Mouse (Mus musculus): Measurements from ENCODE around the gene Olfr561. TPM values are rescaled to one million over a fixed set of nuclear protein-coding genes. Genes with fewer than 3 reads are reported as not detected.

Olfr561 gene
- not detected in 2 replicates for polyA plus RNA-seq (2015; fragmentation: Nextera tagmentation; extraction: Ambion mirVana)

GRCm38 (mm10) chr7:102770921-102771320, at the start of gene Olfr561:
Gene Olfr561 (plus strand): TSS chr7:102771221.
- 30% methylated on average over 2 of the region's 2 CpGs for WGBS (ENCODE audit: insufficient replicate concordance)
- Histone ChIP-seq H3K9ac (ENCODE audit: low read depth, low read length) (no peak within 1 kb of the TSS), H3K4me3 (ENCODE audit: low read depth, low read length) (no peak within 1 kb of the TSS), H3K4me2 (ENCODE audit: low read depth, low read length) (no peak within 1 kb of the TSS), H3K27ac (ENCODE audit: low read length) (no peak within 1 kb of the TSS), H3K27me3 (ENCODE audit: control insufficient read depth, insufficient read depth, low read depth, low read length) (no peaks in the 10 kb centered on the region), H3K36me3 (ENCODE audit: control insufficient read depth, insufficient read depth) (no peaks in the 10 kb centered on the region), H3K4me1 (ENCODE audit: control insufficient read depth, low read depth, low read length) (no peaks in the 10 kb centered on the region), H3K9me3 (replicated peaks; ENCODE audit: control insufficient read depth, low read length) (no peaks in the 10 kb centered on the region)
- ATAC-seq (ENCODE audit: low read depth), result no peak

DNA sequence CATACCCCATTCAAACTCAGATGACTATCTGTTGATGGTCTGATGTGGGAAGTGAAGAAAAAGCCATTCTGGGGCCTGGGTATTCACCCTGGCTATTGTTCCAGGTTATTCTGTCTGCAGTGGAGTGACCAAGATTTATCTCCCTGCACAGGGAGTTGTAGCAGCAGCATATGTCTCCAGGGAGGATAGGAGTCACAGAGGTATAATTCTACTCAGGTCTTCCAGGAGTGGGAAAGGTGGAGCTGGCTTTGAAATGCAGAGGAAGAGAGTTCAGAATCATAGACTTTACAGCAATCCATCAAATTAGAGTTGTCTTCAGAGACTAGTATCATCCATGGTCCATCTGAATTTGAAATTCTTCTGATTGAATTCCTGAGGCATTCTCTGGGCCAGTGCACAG, 43.6 kb upstream of the Olfr561 start, which contains the start of gene Olfr559:
TSS of gene Olfr559 (minus strand) at position 101 of the 400 bp plus-strand sequence.
- Histone ChIP-seq H3K36me3 (ENCODE audit: control insufficient read depth, insufficient read depth) (no peaks in the 10 kb centered on the region), H3K9ac (ENCODE audit: low read depth, low read length) (no peak within 1 kb of the TSS), H3K4me3 (ENCODE audit: low read depth, low read length) (no peak within 1 kb of the TSS), H3K4me2 (ENCODE audit: low read depth, low read length) (no peak within 1 kb of the TSS), H3K4me1 (ENCODE audit: control insufficient read depth, low read depth, low read length) (no peaks in the 10 kb centered on the region), H3K9me3 (replicated peaks; ENCODE audit: control insufficient read depth, low read length) (no peaks in the 10 kb centered on the region), H3K27me3 (ENCODE audit: control insufficient read depth, insufficient read depth, low read depth, low read length) (no peaks in the 10 kb centered on the region), H3K27ac (ENCODE audit: low read length) (no peak within 1 kb of the TSS)
- ATAC-seq (ENCODE audit: low read depth), result no peak

- no peaks in the 10 kb centered on the region for H3K9me3 ChIP-seq (replicated peaks; ENCODE audit: control insufficient read depth, low read length)
- no peaks in the 10 kb centered on the region for H3K36me3 ChIP-seq (ENCODE audit: control insufficient read depth, insufficient read depth)
- H3K4me1 ChIP-seq (ENCODE audit: control insufficient read depth, low read depth, low read length), result no peaks in the 10 kb centered on the region
- H3K4me3 ChIP-seq (ENCODE audit: low read depth, low read length), result no peak overlapping the region
- no peak overlapping the region for H3K9ac ChIP-seq (ENCODE audit: low read depth, low read length)
- H3K4me2 ChIP-seq (ENCODE audit: low read depth, low read length), result no peak overlapping the region
- no peak overlapping the region for H3K27ac ChIP-seq (ENCODE audit: low read length)
- H3K27me3 ChIP-seq (ENCODE audit: control insufficient read depth, insufficient read depth, low read depth, low read length), result no peaks in the 10 kb centered on the region
- no peak for ATAC-seq (ENCODE audit: low read depth)
- WGBS (ENCODE audit: insufficient replicate concordance), result 57% methylated on average over 1 of the region's 1 CpGs
These were observed 37.2 kb upstream of the Olfr561 start for GRCm38 (mm10) chr7:102733793-102734192.

DNA sequence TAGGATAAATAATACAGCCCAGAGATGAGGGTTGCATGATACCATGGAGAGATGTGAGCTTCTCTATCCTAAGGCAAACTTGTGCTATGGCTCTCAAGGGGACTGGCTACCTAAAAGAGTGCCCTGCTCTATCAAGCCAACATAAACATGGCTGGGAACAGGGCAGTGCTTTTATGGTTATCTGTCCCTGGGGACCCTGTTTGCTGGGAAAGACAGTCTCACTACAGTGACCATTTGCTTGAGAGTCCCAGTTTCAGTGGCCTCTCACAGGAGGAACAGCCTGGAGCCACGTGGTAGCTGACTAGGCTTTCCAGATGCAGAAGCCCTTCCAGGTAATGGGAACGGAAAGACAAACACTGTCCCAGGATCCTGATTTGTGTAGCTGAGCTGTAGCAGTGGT, 33.3 kb upstream of the Olfr561 start:
- Histone ChIP-seq H3K4me1 (ENCODE audit: control insufficient read depth, low read depth, low read length) (no peaks in the 10 kb centered on the region), H3K36me3 (ENCODE audit: control insufficient read depth, insufficient read depth) (no peaks in the 10 kb centered on the region), H3K4me3 (ENCODE audit: low read depth, low read length) (no peak overlapping the region), H3K27me3 (ENCODE audit: control insufficient read depth, insufficient read depth, low read depth, low read length) (no peaks in the 10 kb centered on the region), H3K9me3 (replicated peaks; ENCODE audit: control insufficient read depth, low read length) (no peaks in the 10 kb centered on the region), H3K4me2 (ENCODE audit: low read depth, low read length) (no peak overlapping the region), H3K9ac (ENCODE audit: low read depth, low read length) (no peak overlapping the region), H3K27ac (ENCODE audit: low read length) (no peak overlapping the region)
- WGBS (ENCODE audit: insufficient replicate concordance), result 36% methylated on average over 2 of the region's 2 CpGs
- ATAC-seq (ENCODE audit: low read depth), result no peak

DNA sequence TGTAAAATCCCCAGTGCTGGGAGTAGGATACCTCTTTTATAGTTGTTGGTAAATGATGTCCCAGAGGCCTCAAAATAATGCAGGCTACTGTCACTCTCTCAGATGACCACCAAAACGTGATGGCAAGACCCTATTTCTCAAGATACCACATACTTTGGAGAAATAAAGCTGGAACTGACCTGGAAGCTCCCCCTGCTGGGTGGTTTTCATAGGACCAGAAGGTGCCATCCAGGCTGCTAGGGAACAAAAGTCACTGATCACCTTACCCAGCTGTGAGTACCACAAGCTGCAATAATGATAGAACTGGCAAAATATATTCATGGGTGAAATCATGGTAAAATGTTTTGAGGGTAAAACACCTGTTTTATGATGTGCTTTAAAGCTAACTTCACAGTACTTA, 18.9 kb upstream of the Olfr561 start:
- Histone ChIP-seq H3K36me3 (ENCODE audit: control insufficient read depth, insufficient read depth) (no peaks in the 10 kb centered on the region), H3K27me3 (ENCODE audit: control insufficient read depth, insufficient read depth, low read depth, low read length) (no peaks in the 10 kb centered on the region), H3K4me2 (ENCODE audit: low read depth, low read length) (no peak overlapping the region), H3K4me3 (ENCODE audit: low read depth, low read length) (no peak overlapping the region), H3K9ac (ENCODE audit: low read depth, low read length) (no peak overlapping the region), H3K27ac (ENCODE audit: low read length) (no peak overlapping the region), H3K9me3 (replicated peaks; ENCODE audit: control insufficient read depth, low read length) (no peaks in the 10 kb centered on the region), H3K4me1 (ENCODE audit: control insufficient read depth, low read depth, low read length) (no peaks in the 10 kb centered on the region)
- 14% methylated on average over 1 of the region's 1 CpGs for WGBS (ENCODE audit: insufficient replicate concordance)
- no peak for ATAC-seq (ENCODE audit: low read depth)

DNA sequence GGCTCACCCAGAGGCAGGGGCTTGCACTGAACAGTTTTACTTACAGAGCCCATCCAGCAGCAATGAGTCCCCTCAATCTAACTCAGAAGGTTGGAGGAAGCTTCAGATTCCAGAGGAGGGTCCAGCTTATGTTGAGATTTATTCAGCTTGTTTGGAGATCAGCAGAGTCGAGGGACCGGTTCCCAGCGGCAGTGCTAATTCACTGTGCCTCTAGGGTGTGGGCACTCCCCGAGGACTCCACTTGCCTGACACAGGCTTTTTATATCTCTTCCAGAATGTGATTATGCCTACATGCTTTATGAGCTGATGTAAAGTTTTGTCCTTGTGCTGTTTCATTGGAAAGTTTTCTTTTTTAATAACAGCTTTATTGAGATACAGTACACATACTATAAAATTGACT, 11.8 kb upstream of the Olfr561 start, which contains the start of the genes Olfr560 and Olfr78:
TSS of gene Olfr560 (minus strand) at position 101 of the 400 bp plus-strand sequence.
TSS of gene Olfr78 (minus strand) at position 206 of the 400 bp plus-strand sequence.
- Histone ChIP-seq H3K4me3 (ENCODE audit: low read depth, low read length) (no peak within 1 kb of the TSS), H3K4me1 (ENCODE audit: control insufficient read depth, low read depth, low read length) (no peaks in the 10 kb centered on the region), H3K27me3 (ENCODE audit: control insufficient read depth, insufficient read depth, low read depth, low read length) (no peaks in the 10 kb centered on the region), H3K9ac (ENCODE audit: low read depth, low read length) (no peak within 1 kb of the TSS), H3K9me3 (replicated peaks; ENCODE audit: control insufficient read depth, low read length) (no peaks in the 10 kb centered on the region), H3K4me2 (ENCODE audit: low read depth, low read length) (no peak within 1 kb of the TSS), H3K27ac (ENCODE audit: low read length) (no peak within 1 kb of the TSS), H3K36me3 (ENCODE audit: control insufficient read depth, insufficient read depth) (no peaks in the 10 kb centered on the region)
- WGBS (ENCODE audit: insufficient replicate concordance), result 76% methylated on average over 4 of the region's 4 CpGs
- ATAC-seq (ENCODE audit: low read depth), result no peak

- no peak for ATAC-seq (ENCODE audit: low read depth)
- H3K27me3 ChIP-seq (ENCODE audit: control insufficient read depth, insufficient read depth, low read depth, low read length), result no peaks in the 10 kb centered on the region
- no peaks in the 10 kb centered on the region for H3K36me3 ChIP-seq (ENCODE audit: control insufficient read depth, insufficient read depth)
- H3K4me3 ChIP-seq (ENCODE audit: low read depth, low read length), result no peak within 1 kb of the TSS
- H3K4me1 ChIP-seq (ENCODE audit: control insufficient read depth, low read depth, low read length), result no peaks in the 10 kb centered on the region
- no peaks in the 10 kb centered on the region for H3K9me3 ChIP-seq (replicated peaks; ENCODE audit: control insufficient read depth, low read length)
- H3K9ac ChIP-seq (ENCODE audit: low read depth, low read length), result no peak within 1 kb of the TSS
- no peak within 1 kb of the TSS for H3K27ac ChIP-seq (ENCODE audit: low read length)
- H3K4me2 ChIP-seq (ENCODE audit: low read depth, low read length), result no peak within 1 kb of the TSS
These were observed 32.2 kb downstream of the Olfr561 start, which contains the start of gene Olfr564 for GRCm38 (mm10) chr7:102803180-102803579. Gene Olfr564 (plus strand): TSS chr7:102803480.

Other genes with a start within 250 kb of the Olfr561 start
- gene Olfr547, start 236.5 kb upstream of the Olfr561 start, polyA plus RNA-seq (2015; fragmentation: Nextera tagmentation; extraction: Ambion mirVana), result not detected in 2 replicates
- not detected in 2 replicates for gene Olfr548-ps1, start 230.3 kb upstream of the Olfr561 start, polyA plus RNA-seq (2015; fragmentation: Nextera tagmentation; extraction: Ambion mirVana)
- gene Olfr549, start 221.4 kb upstream of the Olfr561 start, polyA plus RNA-seq (2015; fragmentation: Nextera tagmentation; extraction: Ambion mirVana), result not detected in 2 replicates
- 0.25 and 0.37 TPM in 2 replicates for gene Trim21, start 205.7 kb upstream of the Olfr561 start, polyA plus RNA-seq (2015; fragmentation: Nextera tagmentation; extraction: Ambion mirVana)
- gene Olfr550, start 199.8 kb upstream of the Olfr561 start, polyA plus RNA-seq (2015; fragmentation: Nextera tagmentation; extraction: Ambion mirVana), result not detected in 2 replicates
- gene Olfr551, start 179.3 kb upstream of the Olfr561 start, polyA plus RNA-seq (2015; fragmentation: Nextera tagmentation; extraction: Ambion mirVana), result not detected in 2 replicates
- gene Olfr552, start 173.5 kb upstream of the Olfr561 start, polyA plus RNA-seq (2015; fragmentation: Nextera tagmentation; extraction: Ambion mirVana), result not detected in 2 replicates
- gene Olfr553, start 153.0 kb upstream of the Olfr561 start, polyA plus RNA-seq (2015; fragmentation: Nextera tagmentation; extraction: Ambion mirVana), result not detected in 2 replicates
- not detected in 2 replicates for gene Olfr554, start 132.8 kb upstream of the Olfr561 start, polyA plus RNA-seq (2015; fragmentation: Nextera tagmentation; extraction: Ambion mirVana)
- gene Olfr555, start 112.4 kb upstream of the Olfr561 start, polyA plus RNA-seq (2015; fragmentation: Nextera tagmentation; extraction: Ambion mirVana), result not detected in 2 replicates
- gene Olfr556, start 106.3 kb upstream of the Olfr561 start, polyA plus RNA-seq (2015; fragmentation: Nextera tagmentation; extraction: Ambion mirVana), result not detected in 2 replicates
- gene Trim68, start 83.9 kb upstream of the Olfr561 start, polyA plus RNA-seq (2015; fragmentation: Nextera tagmentation; extraction: Ambion mirVana), result 1.1 and 1.5 TPM in 2 replicates
- not detected in 2 replicates for gene Olfr557, start 75.3 kb upstream of the Olfr561 start, polyA plus RNA-seq (2015; fragmentation: Nextera tagmentation; extraction: Ambion mirVana)
- gene Olfr558, start 69.0 kb upstream of the Olfr561 start, polyA plus RNA-seq (2015; fragmentation: Nextera tagmentation; extraction: Ambion mirVana), result not detected in 2 replicates
- not detected in 2 replicates for gene Olfr33, start 52.2 kb upstream of the Olfr561 start, polyA plus RNA-seq (2015; fragmentation: Nextera tagmentation; extraction: Ambion mirVana)
- gene Olfr559, start 43.7 kb upstream of the Olfr561 start, polyA plus RNA-seq (2015; fragmentation: Nextera tagmentation; extraction: Ambion mirVana), result not detected in 2 replicates
- gene Olfr560, start 11.9 kb upstream of the Olfr561 start, polyA plus RNA-seq (2015; fragmentation: Nextera tagmentation; extraction: Ambion mirVana), result not detected in 2 replicates
- gene Olfr78, start 11.8 kb upstream of the Olfr561 start, polyA plus RNA-seq (2015; fragmentation: Nextera tagmentation; extraction: Ambion mirVana), result 0.02 and 0.04 TPM in 2 replicates
- not detected in 2 replicates for gene Olfr564, start 32.3 kb downstream of the Olfr561 start, polyA plus RNA-seq (2015; fragmentation: Nextera tagmentation; extraction: Ambion mirVana)
- gene Olfr566, start 87.5 kb downstream of the Olfr561 start, polyA plus RNA-seq (2015; fragmentation: Nextera tagmentation; extraction: Ambion mirVana), result not detected in 2 replicates
- gene Olfr568, start 105.9 kb downstream of the Olfr561 start, polyA plus RNA-seq (2015; fragmentation: Nextera tagmentation; extraction: Ambion mirVana), result not detected in 2 replicates
- not detected in 2 replicates for gene Olfr569, start 119.7 kb downstream of the Olfr561 start, polyA plus RNA-seq (2015; fragmentation: Nextera tagmentation; extraction: Ambion mirVana)
- gene Olfr570, start 123.4 kb downstream of the Olfr561 start, polyA plus RNA-seq (2015; fragmentation: Nextera tagmentation; extraction: Ambion mirVana), result not detected in 2 replicates
- gene Olfr571, start 146.3 kb downstream of the Olfr561 start, polyA plus RNA-seq (2015; fragmentation: Nextera tagmentation; extraction: Ambion mirVana), result not detected in 2 replicates
- gene Olfr572, start 153.2 kb downstream of the Olfr561 start, polyA plus RNA-seq (2015; fragmentation: Nextera tagmentation; extraction: Ambion mirVana), result not detected in 2 replicates
- gene Olfr573-ps1, start 171.4 kb downstream of the Olfr561 start, polyA plus RNA-seq (2015; fragmentation: Nextera tagmentation; extraction: Ambion mirVana), result not detected in 2 replicates
- not detected in 2 replicates for gene Olfr574, start 177.2 kb downstream of the Olfr561 start, polyA plus RNA-seq (2015; fragmentation: Nextera tagmentation; extraction: Ambion mirVana)
- gene Olfr575, start 187.6 kb downstream of the Olfr561 start, polyA plus RNA-seq (2015; fragmentation: Nextera tagmentation; extraction: Ambion mirVana), result not detected in 2 replicates
- not detected in 2 replicates for gene Olfr576, start 191.4 kb downstream of the Olfr561 start, polyA plus RNA-seq (2015; fragmentation: Nextera tagmentation; extraction: Ambion mirVana)
- gene Olfr577, start 204.7 kb downstream of the Olfr561 start, polyA plus RNA-seq (2015; fragmentation: Nextera tagmentation; extraction: Ambion mirVana), result not detected in 2 replicates
- not detected in 2 replicates for gene Olfr578, start 218.1 kb downstream of the Olfr561 start, polyA plus RNA-seq (2015; fragmentation: Nextera tagmentation; extraction: Ambion mirVana)